Mouse (Mus musculus) liver, embryonic 14.5 days (tissue): Measurements from ENCODE around the gene Adra2b.

Source experiments
- CTCF ChIP-seq: IDR thresholded peaks from 2 replicates; pipeline ENCODE4 v1.5.1; 2016; ENCODE audit warnings: antibody characterized with exemption, low read depth, control low read depth
- EP300 ChIP-seq: IDR thresholded peaks from 2 replicates; pipeline ENCODE4 v1.6.1; 2016; ENCODE audit warnings: antibody characterized with exemption, low read depth

DNA sequence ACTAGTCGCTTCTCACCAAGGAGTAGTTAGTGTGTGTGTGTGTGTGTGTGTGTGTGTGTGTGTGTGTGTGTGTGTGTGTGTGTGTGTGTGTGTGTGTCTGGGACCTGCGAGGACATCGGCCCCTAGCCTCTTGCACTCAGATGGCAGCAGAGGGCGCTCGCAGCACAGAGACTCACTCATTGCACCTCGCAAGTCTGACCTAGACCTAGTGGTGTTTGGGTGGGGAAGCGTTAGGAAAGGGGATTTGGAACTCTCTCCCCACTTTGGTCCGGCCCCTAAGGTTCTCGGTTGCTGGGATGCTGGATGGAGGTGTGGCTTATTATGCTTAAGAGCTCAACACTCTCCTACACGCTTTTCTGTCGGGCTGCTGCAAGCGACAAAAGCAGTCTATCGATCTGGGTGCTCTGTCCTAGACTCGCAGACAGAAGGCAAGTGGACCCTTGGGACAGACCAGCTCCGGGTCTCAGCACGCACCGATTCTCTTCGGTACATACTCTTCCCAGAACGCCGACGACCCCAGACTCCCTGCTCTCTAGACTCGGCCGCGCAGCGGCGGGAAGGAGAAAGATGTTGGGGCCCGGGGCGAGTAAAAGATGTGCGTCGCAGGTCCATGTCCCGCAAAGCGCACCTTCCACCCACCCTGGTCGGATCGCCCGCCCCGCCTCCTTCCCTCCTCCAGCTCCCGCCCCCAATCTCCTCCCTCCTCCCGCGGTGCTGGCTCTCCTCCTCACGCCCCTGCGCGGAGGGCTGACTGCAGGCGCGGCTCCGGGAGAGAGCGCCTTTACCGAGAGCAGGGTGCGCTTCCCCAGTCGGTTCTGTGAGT, at the start of gene Adra2b:
- peak; percentile 98 for TF ChIP-seq CTCF
- no peak for TF ChIP-seq EP300
